30 mouse cellular contexts compared by ENCODE assay signal in the genomic region with DNA sequence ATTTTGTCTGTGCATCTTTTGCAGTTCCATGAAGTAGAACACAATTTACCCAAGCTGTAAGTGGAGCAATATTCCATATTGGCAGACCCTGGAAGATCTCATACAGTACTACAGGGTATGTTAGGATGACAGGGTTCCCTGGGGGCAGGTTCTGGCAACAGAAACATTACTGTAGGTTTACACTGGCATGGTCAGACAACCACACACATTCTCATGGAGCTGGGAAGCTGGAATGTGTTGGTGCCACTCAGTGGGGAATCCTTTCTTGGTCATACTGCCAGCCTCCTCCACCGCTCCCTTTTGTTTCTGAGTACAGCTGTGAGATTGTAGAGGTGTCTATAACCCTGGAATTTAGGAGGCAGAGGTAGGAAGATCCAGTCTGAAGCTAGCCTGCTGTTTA. TPM values are rescaled to one million over a fixed set of nuclear protein-coding genes. Genes with fewer than 3 reads are reported as not detected.
A peak's percentile ranks its signal among the peaks of the same experiment; 100 is the strongest.
DNase-seq lines count a peak whose midpoint lies in the region; ATAC-seq and TF ChIP-seq lines count a peak whose summit lies in the region.
"Had no signal": no experiment of that assay in that cellular context is flagged by ENCODE, and none has a peak within 500 bp of the region (broad histone marks: within the 10 kb centered on the region; RNA-seq: fewer than 3 reads in every experiment).

No protein-coding gene starts in this region.

- no peak for DNase-seq in heart, embryonic 10.5 days (ENCODE audit: low spot score)
- peak; percentile 34 for DNase-seq in 3134 (ENCODE audit: extremely low read depth, insufficient read length, low spot score)
- DNase-seq in 3T3-L1 (ENCODE audit: low read depth, low spot score), result peak; percentile 20
- no peak for DNase-seq in Patski (ENCODE audit: low read depth, low spot score)
- no peak for DNase-seq in spleen, postnatal 10 days (ENCODE audit: low spot score in 2 of 2)
- DNase-seq: adrenal gland, adult 2 months; adrenal gland, postnatal 10 days; adrenal gland, postnatal 25 days; cerebellum, adult 11 months; cerebellum, adult 18-20 months; cerebellum, adult 8-10 months; cerebellum, adult 9-11 months; cerebellum, postnatal 14 days; cerebellum, postnatal 36 days had no signal

- no peak overlapping the region for H3K4me3 ChIP-seq in heart, embryonic 15.5 days
- H3K4me3 ChIP-seq in heart, embryonic 10.5 days, result no peak overlapping the region
- H3K4me3 ChIP-seq: embryonic facial prominence, embryonic 10.5 days; embryonic facial prominence, embryonic 12.5 days; forebrain, embryonic 10.5 days; forebrain, embryonic 12.5 days had no signal

- H3K4me1 ChIP-seq in heart, embryonic 15.5 days (replicated peaks), result peaks cover 9% of the 10 kb centered on the region
- H3K4me1 ChIP-seq in heart, embryonic 10.5 days, result no peaks in the 10 kb centered on the region
- H3K4me1 ChIP-seq: embryonic facial prominence, embryonic 12.5 days; forebrain, embryonic 12.5 days had no signal

- POLR2A ChIA-PET in Patski (lab: Charles Lee), result interaction anchor here (1.2 kb wide), 1 partner anchor 11 kb away, joined by 4 read pairs; the partner anchor contains the start of gene Sema5a

- ATAC-seq in heart, embryonic 15.5 days (replicated peaks; ENCODE audit: insufficient number of reproducible peaks, insufficient read depth, low FRiP score, low read depth), result no peak
- ATAC-seq in Patski, result peak; percentile 70
- ATAC-seq in erythroid progenitor cell, adult 5-6 weeks (replicated peaks; ENCODE audit: low FRiP score, poor library complexity, severe bottlenecking), result no peak
- ATAC-seq: forebrain, embryonic 14.5 days; forebrain, embryonic 16.5 days had no signal

- CTCF ChIA-PET in Patski (lab: Charles Lee), result no interaction called here

- peak overlapping the region; percentile 40; the same call in 1 of the 2 replicates for H3K4me2 ChIP-seq in heart, embryonic 15.5 days
- H3K4me2 ChIP-seq: embryonic facial prominence, embryonic 12.5 days; forebrain, embryonic 12.5 days had no signal

- in situ Hi-C loops in Patski (cut with MboI; ENCODE audit: low pct_unique_long_range_greater_than_20kb), result loop anchor here (25.0 kb wide), 1 partner anchor 621 kb away; the partner anchor contains the start of genes Cct5 and Fam173b

- no peak for TF ChIP-seq CTCF in Patski (IDR thresholded peaks at IDR 0.05)

- no peaks in the 10 kb centered on the region for H3K27me3 ChIP-seq in heart, embryonic 15.5 days
- H3K27me3 ChIP-seq in heart, embryonic 10.5 days (ENCODE audit: insufficient read depth, poor library complexity, severe bottlenecking), result no peaks in the 10 kb centered on the region
- H3K27me3 ChIP-seq in Patski, result no peaks in the 10 kb centered on the region
- H3K27me3 ChIP-seq: embryonic facial prominence, embryonic 12.5 days; forebrain, embryonic 12.5 days had no signal

- no peaks in the 10 kb centered on the region for H3K36me3 ChIP-seq in heart, embryonic 15.5 days
- H3K36me3 ChIP-seq in heart, embryonic 10.5 days, result no peaks in the 10 kb centered on the region
- H3K36me3 ChIP-seq: embryonic facial prominence, embryonic 10.5 days; embryonic facial prominence, embryonic 12.5 days; forebrain, embryonic 10.5 days; forebrain, embryonic 12.5 days had no signal

- no peak overlapping the region for H3K27ac ChIP-seq in heart, embryonic 15.5 days
- no peak overlapping the region for H3K27ac ChIP-seq in heart, embryonic 10.5 days
- H3K27ac ChIP-seq: embryonic facial prominence, embryonic 10.5 days; embryonic facial prominence, embryonic 12.5 days; forebrain, embryonic 10.5 days; forebrain, embryonic 12.5 days had no signal

- H3K9ac ChIP-seq in heart, embryonic 15.5 days, result no peak overlapping the region
- H3K9ac ChIP-seq: embryonic facial prominence, embryonic 12.5 days; forebrain, embryonic 12.5 days had no signal

- 70% methylated on average over 1 of the region's 1 CpGs for WGBS in heart, embryonic 15.5 days
- WGBS in heart, embryonic 10.5 days, result 91% methylated on average over 1 of the region's 1 CpGs

- H3K9me3 ChIP-seq in heart, embryonic 15.5 days (replicated peaks), result no peaks in the 10 kb centered on the region
- no peaks in the 10 kb centered on the region for H3K9me3 ChIP-seq in heart, embryonic 10.5 days
- H3K9me3 ChIP-seq: embryonic facial prominence, embryonic 10.5 days; embryonic facial prominence, embryonic 12.5 days; forebrain, embryonic 10.5 days; forebrain, embryonic 12.5 days had no signal

RNA-seq across cellular contexts. Expression of gene Sema5a, which starts 11.2 kb away (rescaled TPM):
- polyA plus RNA-seq in heart, embryonic 15.5 days (2015; fragmentation: Nextera tagmentation; extraction: Ambion mirVana), result 6.5 and 10.2 TPM in 2 replicates
- polyA plus RNA-seq in heart, embryonic 10.5 days (2016; fragmentation: Nextera tagmentation; extraction: Ambion mirVana), result 2.7 and 6.9 TPM in 2 replicates
- 69.9 TPM for polyA plus RNA-seq in Patski (2021)
- not detected in 2 replicates for total RNA-seq in erythroid progenitor cell, adult 5-6 weeks (2015; ENCODE audit: low replicate concordance)
- not detected in 2 replicates for total RNA-seq in erythroid progenitor cell, adult 5-6 weeks (2017; ENCODE audit: low replicate concordance)
- total RNA-seq: MEL had no signal

RNA-seq across cellular contexts. Expression of gene Tas2r119, which starts 56.4 kb away (rescaled TPM):
- not detected in 2 replicates for polyA plus RNA-seq in heart, embryonic 15.5 days (2015; fragmentation: Nextera tagmentation; extraction: Ambion mirVana)
- polyA plus RNA-seq in heart, embryonic 10.5 days (2016; fragmentation: Nextera tagmentation; extraction: Ambion mirVana), result not detected in 2 replicates
- polyA plus RNA-seq in Patski (2021), result not detected
- not detected in 2 replicates for total RNA-seq in erythroid progenitor cell, adult 5-6 weeks (2015; ENCODE audit: low replicate concordance)
- not detected in 2 replicates for total RNA-seq in erythroid progenitor cell, adult 5-6 weeks (2017; ENCODE audit: low replicate concordance)
- total RNA-seq: adrenal gland, adult 2 months; adrenal gland, postnatal 10 days; adrenal gland, postnatal 25 days; adrenal gland, postnatal 4 days; ES-E14; MEL had no signal
- polyA plus RNA-seq: adrenal gland, adult 2 months; brain, embryonic 14.5 days; C2C12; cortical plate, adult 2 months; embryonic facial prominence, embryonic 10.5 days; embryonic facial prominence, embryonic 12.5 days; embryonic facial prominence, embryonic 14.5 days; forebrain, embryonic 10.5 days; forebrain, embryonic 12.5 days; forebrain, embryonic 14.5 days; forebrain, embryonic 16.5 days; frontal cortex, adult 2 months had no signal

Comparison
In these comparisons a context has a peak if more than half of its experiments do, and no peak if none do; other contexts are left out.
1. DNase-seq: peak in 3134 (single experiment) and 3T3-L1 (single experiment); none in heart, embryonic 10.5 days (single experiment), Patski (single experiment) and spleen, postnatal 10 days (0 of 2).